Mouse (Mus musculus) MEL (cell line): ENCODE data around the gene Cmc1. TPM values are rescaled to one million over a fixed set of nuclear protein-coding genes. Genes with fewer than 3 reads are reported as not detected.

Source experiments
- DNase-seq: peaks from one replicate; pipeline ENCODE4 v3.0.0; 2011; ENCODE audit warnings: low read depth, low spot score
- H3K27ac ChIP-seq: 2 replicates; pipeline ENCODE4 v1.5.1; 2012; ENCODE audit warnings: low read depth, mild to moderate bottlenecking, control low read depth, low read length, moderate library complexity; ENCODE audit not compliant: control insufficient read depth
- H3K27me3 ChIP-seq, 2 experiments: fragments of 150-350 bp in 1 of 2; sonication (generic) in 1 of 2; 2 replicates each; pipeline ENCODE4 v1.6.1; 2012; ENCODE audit warnings: low read length in 2 of 2, mild to moderate bottlenecking in 2 of 2, improper control_type of control experiment in 1 of 2, moderate library complexity in 1 of 2; ENCODE audit not compliant: insufficient read depth in 2 of 2, control insufficient read depth in 1 of 2
- H3K36me3 ChIP-seq, 2 experiments: 2 replicates each; pipeline ENCODE4 v1.6.1; 2012 to 2014; ENCODE audit warnings: low read length in 2 of 2, improper control_type of control experiment in 1 of 2, inconsistent platforms in 1 of 2, mild to moderate bottlenecking in 1 of 2; ENCODE audit not compliant: insufficient read depth in 2 of 2, control insufficient read depth in 1 of 2
- H3K4me1 ChIP-seq, 2 experiments: fragments of 150-350 bp in 1 of 2; sonication (generic) in 1 of 2; 2 replicates each; pipeline ENCODE4 v1.6.1; 2012; ENCODE audit warnings: low read length in 2 of 2, improper control_type of control experiment in 1 of 2, mild to moderate bottlenecking in 1 of 2; ENCODE audit not compliant: insufficient read depth in 2 of 2, control insufficient read depth in 1 of 2
- H3K4me3 ChIP-seq, 2 experiments: fragments of 150-350 bp in 1 of 2; sonication (generic) in 1 of 2; 2 replicates each; pipeline ENCODE4 v1.5.1; 2012; ENCODE audit warnings: low read depth in 2 of 2, low read length in 2 of 2, mild to moderate bottlenecking in 2 of 2, moderate library complexity in 2 of 2, control low read depth in 1 of 2, improper control_type of control experiment in 1 of 2; ENCODE audit not compliant: control insufficient read depth in 1 of 2, insufficient read depth in 1 of 2
- H3K79me2 ChIP-seq: 2 replicates; pipeline ENCODE4 v1.6.1; 2012; ENCODE audit warnings: mild to moderate bottlenecking, low read length, moderate library complexity; ENCODE audit not compliant: control insufficient read depth, poor library complexity, insufficient read depth
- H3K9ac ChIP-seq: 2 replicates; pipeline ENCODE4 v1.6.1; 2012; ENCODE audit warnings: low read depth, mild to moderate bottlenecking, control low read depth, low read length, moderate library complexity; ENCODE audit not compliant: control insufficient read depth, poor library complexity, severe bottlenecking
- H3K9me3 ChIP-seq: fragments of 150-350 bp; sonication (generic); replicated peaks from 2 replicates; pipeline ENCODE4 v1.6.1; 2012; ENCODE audit warnings: mild to moderate bottlenecking, low read length, improper control_type of control experiment, moderate library complexity; ENCODE audit not compliant: insufficient read depth
- BHLHE40 ChIP-seq: IDR thresholded peaks from 2 replicates; pipeline ENCODE4 v1.6.1; 2012; ENCODE audit warnings: low read depth, mild to moderate bottlenecking, inconsistent platforms, low read length, improper control_type of control experiment, borderline replicate concordance
- ELF1 ChIP-seq: IDR thresholded peaks from 2 replicates; pipeline ENCODE4 v1.6.1; 2014; ENCODE audit warnings: low read depth, mild to moderate bottlenecking, inconsistent platforms, low read length, improper control_type of control experiment, moderate library complexity
- EP300 ChIP-seq, 2 experiments: IDR thresholded peaks; 2 replicates each; pipeline ENCODE4 v1.6.1; 2011; ENCODE audit warnings: improper control_type of control experiment in 2 of 2, low read length in 2 of 2, low read depth in 1 of 2, mild to moderate bottlenecking in 1 of 2
- ETS1 ChIP-seq: IDR thresholded peaks from 2 replicates; pipeline ENCODE4 v1.6.1; 2012; ENCODE audit warnings: low read depth, mild to moderate bottlenecking, inconsistent platforms, low read length, improper control_type of control experiment, moderate library complexity
- GABPA ChIP-seq: IDR thresholded peaks from 2 replicates; pipeline ENCODE4 v1.6.1; 2012; ENCODE audit warnings: low read depth, mild to moderate bottlenecking, inconsistent platforms, low read length, improper control_type of control experiment, moderate library complexity
- GATA1 ChIP-seq: IDR thresholded peaks from 2 replicates; pipeline ENCODE4 v1.6.1; 2011; ENCODE audit warnings: low read depth, low read length, improper control_type of control experiment
- HCFC1 ChIP-seq: IDR thresholded peaks from 2 replicates; pipeline ENCODE4 v1.6.1; 2012; ENCODE audit warnings: low read depth, mild to moderate bottlenecking, inconsistent platforms, low read length, improper control_type of control experiment, moderate library complexity
- JUND ChIP-seq: IDR thresholded peaks from 2 replicates; pipeline ENCODE4 v1.6.1; 2011; ENCODE audit warnings: low read depth, mild to moderate bottlenecking, improper control_type of control experiment, low read length
- MAX ChIP-seq: IDR thresholded peaks from 2 replicates; pipeline ENCODE4 v1.6.1; 2011; ENCODE audit warnings: low read length, improper control_type of control experiment
- MAZ ChIP-seq: IDR thresholded peaks from 2 replicates; pipeline ENCODE4 v1.6.1; 2012; ENCODE audit warnings: low read depth, mild to moderate bottlenecking, inconsistent platforms, low read length, improper control_type of control experiment
- MYB ChIP-seq: IDR thresholded peaks from 2 replicates; pipeline ENCODE4 v1.6.1; 2011; ENCODE audit warnings: mild to moderate bottlenecking, low read depth, low read length, improper control_type of control experiment
- MYC ChIP-seq: IDR thresholded peaks from 2 replicates; pipeline ENCODE4 v1.6.1; 2011; ENCODE audit warnings: low read depth, mild to moderate bottlenecking, low read length, improper control_type of control experiment, moderate library complexity
- POLR2AphosphoS5 ChIP-seq: IDR thresholded peaks from 2 replicates; pipeline ENCODE4 v1.6.1; 2012; ENCODE audit warnings: low read depth, borderline replicate concordance, mild to moderate bottlenecking, inconsistent platforms, low read length, moderate library complexity, mixed read lengths
- RAD21 ChIP-seq: IDR thresholded peaks from 2 replicates; pipeline ENCODE4 v1.6.1; 2011; ENCODE audit warnings: mild to moderate bottlenecking, low read depth, low read length, improper control_type of control experiment
- TAL1 ChIP-seq: IDR thresholded peaks from 2 replicates; pipeline ENCODE4 v1.6.1; 2012; ENCODE audit warnings: mild to moderate bottlenecking, inconsistent platforms, low read length, moderate library complexity, mixed read lengths
- USF1 ChIP-seq: IDR thresholded peaks from 2 replicates; pipeline ENCODE4 v1.6.1; 2014; ENCODE audit warnings: low read depth, mild to moderate bottlenecking, inconsistent platforms, low read length, improper control_type of control experiment, moderate library complexity
- ZKSCAN1 ChIP-seq: IDR thresholded peaks from 2 replicates; pipeline ENCODE4 v1.6.1; 2012; ENCODE audit warnings: low read depth, mild to moderate bottlenecking, inconsistent platforms, low read length, improper control_type of control experiment, moderate library complexity
- ZNF384 ChIP-seq: IDR thresholded peaks from 2 replicates; pipeline ENCODE4 v1.6.1; 2012; ENCODE audit warnings: low read depth, mild to moderate bottlenecking, inconsistent platforms, low read length, improper control_type of control experiment
- polyA plus RNA-seq, 2 experiments: library from polyadenylated mRNA; stranded (reverse) in 1 of 2; unstranded in 1 of 2; fragments of >175 nt in 1 of 2; fragments of >200 nt in 1 of 2; gene quantifications; 2 replicates each; pipeline versions ENCODE4 v1.2.1 to v1.2.4; 2012; ENCODE audit warnings: low replicate concordance in 2 of 2, low read depth in 1 of 2; ENCODE audit not compliant: insufficient read length in 2 of 2, insufficient read depth in 1 of 2, missing spikeins in 1 of 2
- total RNA-seq: library from RNA; depleted of rRNA; stranded (reverse); fragments of 300-350 nt; gene quantifications from 2 replicates; pipeline ENCODE4 v1.2.3, GENCODE M21; 2012

Gene Cmc1
- total and polyA plus RNA-seq, 3 experiments, result 35.9 to 36.0 TPM; not detected in 1

DNA sequence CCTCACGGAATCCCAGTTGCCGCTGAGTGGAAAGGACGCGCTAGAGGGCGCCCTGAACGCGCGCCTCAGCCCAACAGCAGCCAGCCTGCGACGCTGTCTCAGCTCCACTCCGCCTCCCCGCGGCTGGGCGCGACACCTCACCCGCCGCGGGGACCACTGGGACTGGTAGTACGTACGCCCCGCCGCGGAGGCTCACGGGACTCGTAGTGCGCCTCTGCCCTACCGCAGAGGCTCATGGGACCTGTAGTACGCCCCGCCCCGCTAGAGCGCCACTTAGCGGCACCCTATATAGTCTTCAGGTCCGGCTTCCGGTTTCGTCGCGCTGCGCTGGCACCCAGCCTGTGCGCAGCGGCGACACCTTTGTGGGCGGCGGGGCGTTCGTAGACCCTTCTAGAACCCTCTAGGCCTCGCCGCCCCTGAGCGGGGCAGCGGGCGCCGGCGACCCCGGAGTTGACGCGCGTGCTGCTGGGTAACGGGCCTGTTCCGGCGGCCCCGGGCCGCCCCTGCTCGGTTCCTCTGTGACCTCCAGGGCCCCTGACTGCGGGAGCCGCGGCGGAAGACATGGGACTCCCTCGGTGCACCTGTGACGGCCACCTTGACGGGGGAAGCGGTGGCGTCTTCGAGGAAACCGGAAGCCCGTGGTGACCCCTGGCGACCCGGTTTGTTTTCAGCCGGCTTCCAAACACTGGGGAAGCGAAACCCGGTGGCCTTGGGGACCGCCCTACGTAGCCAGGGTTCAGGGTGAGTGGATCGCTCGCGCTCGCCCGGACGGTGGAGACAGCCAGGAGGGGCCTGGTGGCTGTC lies 109.6 kb downstream of the Cmc1 start, which contains the start of gene Azi2 (continued):
- TF ChIP-seq POLR2AphosphoS5 (no peak), ELF1 (peak; percentile 96), BHLHE40 (no peak), USF1 (peak; percentile 47), GABPA (no peak), RAD21 (peak; percentile 90), MAX (peak; percentile 65), TAL1 (no peak), HCFC1 (peak; percentile 96), JUND (no peak), MAZ (peak; percentile 75)
- TF ChIP-seq, all 39 proteins: peak for 21

DNA sequence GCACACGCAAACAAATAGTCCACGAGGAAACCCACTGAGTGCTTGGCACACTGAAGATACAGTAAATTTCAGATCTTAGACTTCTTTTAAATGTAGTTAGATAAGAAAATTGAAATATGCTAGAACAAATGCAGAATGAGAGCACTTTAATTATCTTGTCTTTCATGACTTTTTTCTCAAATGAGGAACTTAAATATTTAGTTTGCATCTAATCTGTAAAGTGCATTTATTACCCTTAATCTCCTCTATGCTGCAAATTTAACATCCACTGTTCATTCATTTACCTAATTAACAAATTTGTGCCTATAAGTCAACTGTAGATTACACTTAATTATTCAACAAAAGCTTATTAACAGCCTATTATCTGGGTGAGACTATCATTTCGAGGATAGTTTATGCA lies 115.0 kb downstream of the Cmc1 start:
- H3K36me3 ChIP-seq, result peaks cover 0 to 25% of the 10 kb centered on the region in 2 experiments; a peak in 2 of 4 replicates
- no peaks in the 10 kb centered on the region; the same call in none of the 2 replicates for H3K79me2 ChIP-seq
- H3K27me3 ChIP-seq, result no peaks in the 10 kb centered on the region
- TF ChIP-seq MYB (no peak), ETS1 (peak; percentile 51; the same call in 1 of the 2 replicates), MAX (no peak), HCFC1 (0 out of 2 replicates have a peak, but pooled peaks have one; percentile 14), GATA1 (peak; percentile 71), EP300 (IDR thresholded peaks at IDR 0.05; ENCODE audit: low read depth in 1 of 2, low read length in 2 of 2) (peak; percentile 70 to 87), ZNF384 (0 out of 2 replicates have a peak, but pooled peaks have one; percentile 40), ZKSCAN1 (no peak), MYC (0 out of 2 replicates have a peak, but pooled peaks have one; percentile 43)
- no peak overlapping the region for H3K9ac ChIP-seq
- DNase-seq, result peak; percentile 41
- no peaks in the 10 kb centered on the region for H3K9me3 ChIP-seq
- no peak overlapping the region; a peak in 1 of 4 replicates for H3K4me3 ChIP-seq
- peak overlapping the region; percentile 43 for H3K27ac ChIP-seq
- H3K4me1 ChIP-seq, result peaks cover 8 to 14% of the 10 kb centered on the region in 2 experiments
